Mouse (Mus musculus): ENCODE data around the gene Smcp. TPM values are rescaled to one million over a fixed set of nuclear protein-coding genes. Genes with fewer than 3 reads are reported as not detected.

Smcp gene
- polyA plus RNA-seq (2016; fragmentation: Nextera tagmentation; extraction: Ambion mirVana): not detected in 2 replicates

GRCm38 (mm10) chr3:92588858-92589257 lies at the start of gene Smcp:
Gene Smcp (minus strand): TSS chr3:92588997.
- Histone ChIP-seq H3K4me1 (no peaks in the 10 kb centered on the region), H3K27me3 (ENCODE audit: low read depth, poor library complexity, severe bottlenecking) (no peaks in the 10 kb centered on the region)
- 83% methylated on average over 1 of the region's 1 CpGs for WGBS

GRCm38 (mm10) chr3:92638653-92638991 lies 49.8 kb upstream of the Smcp start:
- 86% methylated on average over 3 of the region's 3 CpGs for WGBS
- Histone ChIP-seq H3K36me3 (no peaks in the 10 kb centered on the region), H3K9me3 (replicated peaks) (no peaks in the 10 kb centered on the region), H3K4me1 (no peaks in the 10 kb centered on the region), H3K27ac (no peak overlapping the region), H3K4me3 (no peak overlapping the region), H3K27me3 (ENCODE audit: low read depth, poor library complexity, severe bottlenecking) (no peaks in the 10 kb centered on the region)
- no peak for DNase-seq (ENCODE audit: low spot score)

More at GRCm38 (mm10) chr3:92588858-92589257, at the start of gene Smcp:
- no peak for DNase-seq (ENCODE audit: low spot score)
- H3K9me3 ChIP-seq (replicated peaks): no peaks in the 10 kb centered on the region
- H3K36me3 ChIP-seq: no peaks in the 10 kb centered on the region
- H3K27ac ChIP-seq: no peak within 1 kb of the TSS
- no peak within 1 kb of the TSS for H3K4me3 ChIP-seq

- Histone ChIP-seq H3K4me3 (no peak overlapping the region), H3K27ac (no peak overlapping the region), H3K9me3 (replicated peaks) (no peaks in the 10 kb centered on the region), H3K27me3 (ENCODE audit: low read depth, poor library complexity, severe bottlenecking) (no peaks in the 10 kb centered on the region), H3K36me3 (no peaks in the 10 kb centered on the region), H3K4me1 (no peaks in the 10 kb centered on the region)
- 70% methylated on average over 1 of the region's 1 CpGs for WGBS
- DNase-seq (ENCODE audit: low spot score): no peak
Observed at GRCm38 (mm10) chr3:92637745-92638652, 49.2 kb upstream of the Smcp start.

- Histone ChIP-seq H3K9me3 (replicated peaks) (no peaks in the 10 kb centered on the region), H3K27ac (no peak within 1 kb of the TSS), H3K27me3 (ENCODE audit: low read depth, poor library complexity, severe bottlenecking) (no peaks in the 10 kb centered on the region), H3K36me3 (no peaks in the 10 kb centered on the region), H3K4me1 (no peaks in the 10 kb centered on the region), H3K4me3 (no peak within 1 kb of the TSS)
- WGBS: 87% methylated on average over 2 of the region's 2 CpGs
- no peak for DNase-seq (ENCODE audit: low spot score)
Observed at GRCm38 (mm10) chr3:92621560-92621959, 32.8 kb upstream of the Smcp start, which contains the start of gene Lce6a. Gene Lce6a (minus strand): TSS chr3:92621660.

- Histone ChIP-seq H3K4me1 (no peaks in the 10 kb centered on the region), H3K27me3 (ENCODE audit: low read depth, poor library complexity, severe bottlenecking) (no peaks in the 10 kb centered on the region), H3K36me3 (no peaks in the 10 kb centered on the region), H3K27ac (no peak overlapping the region), H3K4me3 (no peak overlapping the region), H3K9me3 (replicated peaks) (no peaks in the 10 kb centered on the region)
- 77% methylated on average over 1 of the region's 1 CpGs for WGBS
- no peak for DNase-seq (ENCODE audit: low spot score)
Observed at GRCm38 (mm10) chr3:92609804-92610203, 21.0 kb upstream of the Smcp start.

GRCm38 (mm10) chr3:92607392-92607791 lies 18.6 kb upstream of the Smcp start, which contains the start of gene 2210017I01Rik:
Gene 2210017I01Rik (minus strand): TSS chr3:92607492.
- H3K27me3 ChIP-seq (ENCODE audit: low read depth, poor library complexity, severe bottlenecking): no peaks in the 10 kb centered on the region
- no peak for DNase-seq (ENCODE audit: low spot score)
- no peak within 1 kb of the TSS for H3K4me3 ChIP-seq

GRCm38 (mm10) chr3:92602169-92602568 lies 13.4 kb upstream of the Smcp start:
- H3K36me3 ChIP-seq: no peaks in the 10 kb centered on the region
- no peaks in the 10 kb centered on the region for H3K27me3 ChIP-seq (ENCODE audit: low read depth, poor library complexity, severe bottlenecking)
- no peak overlapping the region for H3K27ac ChIP-seq
- no peak overlapping the region for H3K4me3 ChIP-seq
- no peaks in the 10 kb centered on the region for H3K4me1 ChIP-seq
- no peak for DNase-seq (ENCODE audit: low spot score)
- WGBS: 51% methylated on average over 1 of the region's 1 CpGs
- no peaks in the 10 kb centered on the region for H3K9me3 ChIP-seq (replicated peaks)

More at GRCm38 (mm10) chr3:92607392-92607791, 18.6 kb upstream of the Smcp start, which contains the start of gene 2210017I01Rik:
- no peaks in the 10 kb centered on the region for H3K4me1 ChIP-seq
- no peaks in the 10 kb centered on the region for H3K36me3 ChIP-seq
- no peak within 1 kb of the TSS for H3K27ac ChIP-seq
- H3K9me3 ChIP-seq (replicated peaks): no peaks in the 10 kb centered on the region

- H3K27ac ChIP-seq: no peak overlapping the region
- no peaks in the 10 kb centered on the region for H3K9me3 ChIP-seq (replicated peaks)
- DNase-seq (ENCODE audit: low spot score): no peak
- H3K36me3 ChIP-seq: no peaks in the 10 kb centered on the region
- no peak overlapping the region for H3K4me3 ChIP-seq
- 47% methylated on average over 1 of the region's 1 CpGs for WGBS
- no peaks in the 10 kb centered on the region for H3K4me1 ChIP-seq
- no peaks in the 10 kb centered on the region for H3K27me3 ChIP-seq (ENCODE audit: low read depth, poor library complexity, severe bottlenecking)
Observed at GRCm38 (mm10) chr3:92600456-92600855, 11.7 kb upstream of the Smcp start.

GRCm38 (mm10) chr3:92599973-92600372 lies 11.2 kb upstream of the Smcp start:
- no peak for DNase-seq (ENCODE audit: low spot score)
- Histone ChIP-seq H3K27me3 (ENCODE audit: low read depth, poor library complexity, severe bottlenecking) (no peaks in the 10 kb centered on the region), H3K4me3 (no peak overlapping the region), H3K4me1 (no peaks in the 10 kb centered on the region), H3K9me3 (replicated peaks) (no peaks in the 10 kb centered on the region), H3K36me3 (no peaks in the 10 kb centered on the region), H3K27ac (no peak overlapping the region)

GRCm38 (mm10) chr3:92598429-92598828 lies 9.6 kb upstream of the Smcp start:
- no peak for DNase-seq (ENCODE audit: low spot score)
- 93% methylated on average over 2 of the region's 2 CpGs for whole genome bisulfite sequencing

GRCm38 (mm10) chr3:92587190-92587589 lies 1.6 kb downstream of the Smcp start:
- 98% methylated on average over 3 of the region's 3 CpGs for WGBS
- H3K9me3 ChIP-seq (replicated peaks): no peaks in the 10 kb centered on the region
- H3K36me3 ChIP-seq: no peaks in the 10 kb centered on the region

More at GRCm38 (mm10) chr3:92598429-92598828, 9.6 kb upstream of the Smcp start:
- Histone ChIP-seq H3K4me1 (no peaks in the 10 kb centered on the region), H3K27me3 (ENCODE audit: low read depth, poor library complexity, severe bottlenecking) (no peaks in the 10 kb centered on the region), H3K27ac (no peak overlapping the region), H3K4me3 (no peak overlapping the region), H3K36me3 (no peaks in the 10 kb centered on the region), H3K9me3 (replicated peaks) (no peaks in the 10 kb centered on the region)

GRCm38 (mm10) chr3:92585055-92585454 lies 3.7 kb downstream of the Smcp start:
- DNase-seq (ENCODE audit: low spot score): no peak
- WGBS: 83% methylated on average over 1 of the region's 1 CpGs
- Histone ChIP-seq H3K27ac (no peak overlapping the region), H3K4me3 (no peak overlapping the region), H3K36me3 (no peaks in the 10 kb centered on the region), H3K4me1 (no peaks in the 10 kb centered on the region), H3K27me3 (ENCODE audit: low read depth, poor library complexity, severe bottlenecking) (no peaks in the 10 kb centered on the region), H3K9me3 (replicated peaks) (no peaks in the 10 kb centered on the region)

More at GRCm38 (mm10) chr3:92587190-92587589, 1.6 kb downstream of the Smcp start:
- Histone ChIP-seq H3K27ac (no peak overlapping the region), H3K27me3 (ENCODE audit: low read depth, poor library complexity, severe bottlenecking) (no peaks in the 10 kb centered on the region), H3K4me3 (no peak overlapping the region), H3K4me1 (no peaks in the 10 kb centered on the region)
- no peak for DNase-seq (ENCODE audit: low spot score)

GRCm38 (mm10) chr3:92583164-92583826 lies 5.5 kb downstream of the Smcp start:
- no peaks in the 10 kb centered on the region for H3K36me3 ChIP-seq
- WGBS: 82% methylated on average over 3 of the region's 3 CpGs
- no peaks in the 10 kb centered on the region for H3K9me3 ChIP-seq (replicated peaks)
- H3K27me3 ChIP-seq (ENCODE audit: low read depth, poor library complexity, severe bottlenecking): no peaks in the 10 kb centered on the region
- no peak for DNase-seq (ENCODE audit: low spot score)
- no peaks in the 10 kb centered on the region for H3K4me1 ChIP-seq
- no peak overlapping the region for H3K4me3 ChIP-seq
- H3K27ac ChIP-seq: no peak overlapping the region
